Mouse (Mus musculus) brain, adult 2 months (tissue): ENCODE results near the gene Tnfsf13.
"Not testable (repeated sequence)": the region's sequence is repeated elsewhere in the genome, so short reads cannot be mapped to it uniquely, and the experiment has no call there.

Experiments used
- DNase-seq: peaks from one replicate; pipeline ENCODE4 v3.0.0; 2011; ENCODE audit warnings: low read depth, low spot score

Gene Tnfsf13

DNA sequence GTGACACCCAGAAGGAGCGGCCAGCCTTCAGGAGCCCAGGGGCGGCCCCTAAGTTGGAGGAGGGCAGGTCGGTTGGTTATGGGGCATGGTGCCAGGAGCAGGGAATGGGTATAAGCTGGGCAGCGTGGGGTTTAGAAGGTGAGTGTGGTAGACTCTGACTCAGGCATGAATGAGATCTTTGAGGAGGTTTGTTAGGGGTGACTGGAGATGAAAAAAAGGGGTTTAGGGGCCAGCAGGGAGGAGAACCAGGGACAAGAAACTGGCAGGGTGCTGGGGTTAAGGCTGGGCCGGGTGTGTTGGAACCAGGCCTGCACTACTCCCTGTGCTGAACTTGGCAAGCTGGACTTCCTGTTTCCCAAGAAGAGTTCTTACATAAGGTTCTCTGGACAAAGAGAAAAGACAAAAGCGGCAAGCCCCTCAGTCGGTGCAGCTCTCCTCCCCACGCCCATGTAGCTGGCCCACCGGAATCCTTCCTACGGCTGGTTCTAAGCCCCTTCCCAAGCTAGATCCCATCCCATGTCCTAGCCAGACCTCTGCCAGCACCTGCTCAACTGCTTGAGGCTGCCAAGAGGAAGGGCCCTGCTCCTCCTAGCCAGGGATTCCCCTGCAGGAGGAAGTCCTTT lies at the start of gene Tnfsf13:
Tnfsf13 (minus strand) TSS at position 259 of the 623 bp plus-strand sequence.
- peak; percentile 93 for DNase-seq

- DNase-seq = not testable (repeated sequence)
Measured at GRCm38 (mm10) chr11:69731408-69731807, 45.8 kb upstream of the Tnfsf13 start.

DNA sequence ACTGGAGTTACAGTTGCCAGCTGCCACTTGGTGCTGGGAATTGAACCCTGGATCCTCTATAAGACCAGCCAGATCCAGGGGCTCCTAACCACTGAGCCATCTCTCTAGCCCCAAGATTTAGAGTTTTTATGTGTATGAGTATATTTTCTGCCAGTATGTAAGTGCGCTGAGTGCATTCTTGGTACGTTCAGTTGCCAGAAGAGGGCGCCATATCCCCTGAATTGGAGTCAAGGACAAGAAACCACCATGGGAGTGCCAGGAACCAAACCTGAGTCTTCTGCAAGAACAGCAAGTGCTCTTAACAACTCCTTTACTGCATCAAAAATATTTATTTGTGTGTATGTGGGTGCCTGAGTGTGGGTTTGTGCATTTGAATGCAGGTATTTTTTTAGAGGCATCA lies 43.5 kb upstream of the Tnfsf13 start:
- DNase-seq = peak; percentile 77

DNA sequence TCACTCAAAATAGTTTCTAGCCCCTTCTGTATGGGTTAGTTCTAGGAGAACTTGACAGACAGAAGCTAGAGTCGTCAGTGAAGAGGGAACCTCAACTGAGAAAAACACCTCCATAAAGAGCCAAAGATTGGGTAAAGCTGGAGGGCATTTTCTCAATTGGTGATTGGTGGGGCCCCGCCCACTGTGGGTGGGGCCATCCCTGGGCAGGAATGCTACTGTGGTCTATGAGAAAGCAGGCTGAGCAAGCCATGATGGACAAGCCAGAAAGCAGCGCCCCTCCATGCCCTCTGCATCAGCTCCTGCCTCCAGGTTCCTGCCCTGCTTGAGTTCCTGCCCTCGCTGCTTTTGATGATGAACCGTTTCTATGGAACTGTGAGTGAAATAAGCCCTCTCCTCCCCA lies 40.4 kb upstream of the Tnfsf13 start:
- no peak for DNase-seq

DNA sequence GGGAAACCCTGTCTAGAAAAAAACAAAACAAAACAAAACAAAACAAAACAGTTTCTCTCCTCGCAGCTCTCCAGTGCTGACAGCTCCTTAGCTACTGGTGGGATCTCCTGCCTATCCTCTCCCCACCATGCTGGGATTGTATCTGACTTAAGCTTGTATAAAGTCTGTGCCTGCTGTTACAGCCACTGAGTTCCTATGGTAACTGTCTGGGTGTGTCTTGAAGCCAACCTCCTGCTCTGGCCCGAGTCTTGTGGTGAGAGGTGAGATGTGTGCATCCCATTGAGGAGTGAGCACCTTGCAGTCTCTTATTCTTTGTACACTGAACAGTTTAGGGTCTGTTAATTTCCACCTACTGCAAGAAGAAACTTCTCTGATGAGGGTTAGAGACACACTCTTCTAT lies 37.5 kb upstream of the Tnfsf13 start:
- no peak for DNase-seq

DNA sequence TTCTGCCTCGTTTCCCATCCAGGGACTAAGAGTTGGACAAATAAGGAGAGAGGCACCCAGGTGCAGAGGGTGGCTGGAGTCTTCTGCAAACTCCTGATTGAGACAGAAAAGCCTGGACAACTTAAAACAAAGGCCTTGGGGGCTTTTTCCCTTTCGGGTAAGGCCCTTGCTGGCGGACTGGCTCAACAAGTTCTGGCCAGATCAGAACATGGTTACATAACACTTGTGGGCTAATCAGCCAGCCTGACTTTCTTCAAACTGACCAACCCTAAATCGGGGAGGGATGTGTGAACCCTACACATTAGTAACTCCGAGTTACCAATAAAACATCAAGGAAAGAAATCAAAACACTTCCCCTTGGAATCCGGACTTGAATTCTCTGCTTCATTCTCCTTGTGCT lies 35.3 kb upstream of the Tnfsf13 start:
- no peak for DNase-seq

DNA sequence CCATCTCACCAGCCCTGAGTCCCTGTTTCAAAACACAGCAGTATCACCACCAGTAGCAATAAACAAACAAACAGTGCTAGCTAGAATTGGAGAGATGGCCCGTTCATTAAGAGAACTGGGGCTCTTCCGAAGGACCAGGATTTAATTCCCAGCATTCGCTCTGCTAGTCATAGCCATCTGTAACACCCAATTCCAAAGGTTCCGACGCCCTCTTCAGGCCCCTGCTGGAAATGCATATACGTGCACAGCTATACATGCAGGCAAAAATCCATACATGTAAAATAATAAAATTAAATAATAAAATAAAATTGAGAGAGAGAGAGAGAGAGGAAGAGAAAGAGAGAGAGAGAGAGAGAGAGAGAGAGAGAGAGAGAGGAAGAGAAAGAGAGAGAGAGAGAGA lies 33.8 kb upstream of the Tnfsf13 start:
- DNase-seq = no peak

DNA sequence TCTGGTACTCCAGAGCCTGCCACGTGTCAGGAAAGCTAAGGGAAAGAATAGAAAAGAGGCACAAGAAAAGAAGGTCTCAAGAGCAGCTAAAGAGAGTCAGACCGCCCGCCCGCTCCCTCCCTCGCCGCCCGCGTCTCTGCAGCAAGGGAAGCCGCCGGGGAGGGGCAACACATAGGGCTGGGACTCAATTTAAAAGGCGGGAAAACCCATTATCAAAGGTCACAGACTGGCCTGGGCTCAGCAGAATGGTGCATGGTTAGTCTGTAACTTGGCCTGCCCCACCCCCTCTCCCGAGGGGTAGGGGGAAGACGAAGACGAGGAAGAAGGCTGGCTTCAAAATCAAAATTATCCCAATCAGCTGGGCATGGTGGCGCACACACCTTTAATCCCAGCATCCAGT lies 33.1 kb upstream of the Tnfsf13 start:
- DNase-seq = no peak

DNA sequence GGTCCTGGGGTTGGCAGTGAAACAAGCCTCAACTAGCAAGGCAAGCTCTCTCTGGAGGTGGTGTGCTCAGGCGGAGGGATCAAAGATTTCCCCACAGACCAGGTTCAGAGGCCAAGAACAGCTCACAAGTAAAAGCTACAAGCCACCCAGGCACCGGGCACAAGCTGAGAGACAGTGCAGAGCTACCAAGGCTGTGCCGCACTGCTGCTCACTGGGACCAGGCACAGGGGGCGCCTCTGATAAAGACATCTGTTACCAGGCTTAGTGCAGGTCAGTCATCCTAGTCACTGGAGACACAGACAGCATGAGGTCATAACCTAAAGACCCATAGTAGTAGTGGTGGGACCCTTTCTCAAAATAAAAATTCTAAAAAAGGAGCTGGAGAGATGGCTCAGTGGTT lies 31.4 kb upstream of the Tnfsf13 start:
- no peak for DNase-seq

DNA sequence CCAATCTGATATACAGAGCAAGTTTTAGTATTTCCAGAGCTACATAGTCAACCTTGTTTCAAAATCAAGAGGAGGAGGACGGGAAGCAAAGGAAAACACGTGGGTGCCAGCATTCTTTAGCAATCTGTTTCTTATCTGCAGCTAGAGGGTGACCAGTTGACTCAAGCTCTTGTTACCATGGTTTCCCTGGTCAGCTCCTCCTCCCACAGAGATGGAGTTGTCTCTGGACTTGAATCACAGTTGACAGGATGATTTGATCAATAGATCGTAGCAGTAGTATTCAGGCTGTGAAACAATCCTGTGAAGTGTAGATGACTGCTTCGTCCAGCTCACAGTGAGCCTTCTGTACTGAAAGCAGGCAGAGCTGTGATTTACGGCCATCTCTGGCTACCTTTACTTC lies 30.3 kb upstream of the Tnfsf13 start:
- peak; percentile 53 for DNase-seq

DNA sequence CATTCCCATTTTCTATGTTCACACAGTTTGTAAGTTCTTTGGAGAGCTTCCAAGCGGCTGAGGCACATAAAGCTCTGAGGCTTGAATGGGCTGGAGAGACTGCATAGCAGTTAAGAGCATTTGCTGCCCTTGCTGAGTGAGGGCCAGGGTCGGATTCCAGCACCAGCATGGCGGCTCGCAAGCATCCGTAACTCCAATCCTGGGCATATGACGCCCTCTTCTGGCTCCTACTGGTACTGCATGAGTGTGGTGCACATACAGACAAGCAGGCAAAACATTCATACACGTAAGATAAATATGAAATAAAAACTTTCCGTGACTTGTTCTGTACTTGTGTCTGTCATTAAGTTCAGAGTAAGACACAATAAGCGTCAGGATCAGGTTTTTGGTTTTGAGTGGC lies 29.9 kb upstream of the Tnfsf13 start:
- no peak for DNase-seq

DNA sequence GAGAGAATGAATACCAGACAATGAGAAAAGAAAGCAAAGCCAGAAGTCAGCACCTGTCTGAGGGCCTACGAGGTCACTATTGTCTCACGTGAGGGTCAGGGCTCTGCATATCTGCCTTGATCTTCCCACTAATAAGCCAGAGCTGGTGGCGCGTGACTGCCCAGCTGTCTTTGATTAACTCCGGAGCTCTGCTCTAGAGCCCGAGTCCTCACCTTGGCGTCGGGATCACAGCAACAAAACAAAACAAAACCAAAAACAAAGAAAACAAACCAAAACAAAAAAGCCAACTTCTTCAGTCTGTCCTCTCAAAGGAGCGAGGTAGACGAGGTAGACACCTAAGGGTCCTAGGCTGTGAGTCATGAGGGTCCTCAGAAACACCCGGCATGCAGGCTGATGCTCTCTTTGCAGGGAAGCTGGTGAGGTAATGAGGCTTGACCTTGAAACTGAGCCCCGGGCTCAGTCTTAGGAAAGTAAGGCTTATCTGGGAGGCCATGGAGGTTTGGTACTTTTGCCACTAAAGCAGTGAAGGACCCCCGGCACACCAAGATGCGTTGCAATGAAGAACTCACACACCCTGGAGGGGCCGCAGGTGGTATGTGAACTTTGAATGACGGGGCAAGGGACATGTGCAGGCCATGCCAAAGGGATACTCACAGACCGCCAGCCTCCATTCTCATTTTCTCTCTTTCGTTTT lies 29.2 kb upstream of the Tnfsf13 start:
- DNase-seq = no peak

DNA sequence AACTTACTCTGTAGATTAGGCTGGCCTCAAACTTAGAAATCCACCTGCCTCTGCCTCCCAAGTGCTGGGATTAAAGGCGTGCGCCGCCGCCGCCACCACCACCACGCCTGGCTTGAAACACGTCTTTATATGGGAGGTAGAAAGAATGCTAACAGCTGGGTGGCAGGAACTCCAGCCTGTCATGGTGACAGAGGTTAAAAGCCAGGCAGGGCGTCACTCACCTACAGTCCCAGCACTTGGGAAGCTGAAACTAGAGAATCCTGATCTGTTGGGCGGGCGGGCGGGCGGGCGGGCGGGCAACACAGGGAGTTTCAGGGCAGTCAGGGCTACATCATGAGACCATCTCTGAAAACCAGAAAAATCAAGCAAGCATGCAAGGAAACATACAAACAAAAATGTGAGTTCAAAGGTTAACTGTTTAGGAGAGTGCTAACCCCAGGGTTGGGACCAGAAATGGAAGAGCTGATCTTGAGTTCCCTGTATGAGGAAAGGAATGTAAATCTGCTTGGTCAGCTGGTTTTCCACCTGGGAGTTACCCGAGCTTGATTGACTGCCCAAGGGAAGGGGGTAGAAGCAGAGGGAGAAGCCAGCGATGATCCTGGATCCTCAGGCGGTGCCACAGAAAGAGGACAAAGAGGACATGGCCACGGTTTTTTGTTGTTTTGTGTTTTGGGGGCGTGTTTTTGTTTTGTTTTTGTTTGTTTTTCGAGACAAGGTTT lies 27.5 kb upstream of the Tnfsf13 start:
- no peak for DNase-seq

- no peak for DNase-seq
Measured at GRCm38 (mm10) chr11:69711082-69711481, 25.5 kb upstream of the Tnfsf13 start.

DNA sequence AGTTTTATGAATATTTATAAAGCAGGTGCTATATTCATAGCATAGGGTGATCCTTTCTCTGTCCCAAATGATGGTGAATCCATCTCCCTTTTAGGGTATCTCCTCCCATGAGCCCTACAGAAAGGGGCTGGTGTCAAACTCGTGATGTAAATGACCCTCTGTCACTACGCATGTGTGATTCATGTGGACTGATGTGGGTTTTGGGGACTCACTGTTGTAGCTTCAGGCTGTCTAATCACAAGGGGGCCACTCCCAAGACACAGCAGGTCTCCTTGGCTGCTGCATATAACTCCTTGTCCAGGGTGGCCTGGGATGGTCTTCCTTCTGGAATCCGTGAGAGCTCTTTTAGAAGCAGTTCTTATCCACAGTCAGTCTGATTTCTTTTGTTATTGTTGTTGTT lies 24.9 kb upstream of the Tnfsf13 start:
- no peak for DNase-seq

GRCm38 (mm10) chr11:69709554-69710446 lies 24.2 kb upstream of the Tnfsf13 start:
- peak; percentile 62 for DNase-seq

GRCm38 (mm10) chr11:69708614-69709265 lies 23.2 kb upstream of the Tnfsf13 start:
- DNase-seq = peak; percentile 46

DNA sequence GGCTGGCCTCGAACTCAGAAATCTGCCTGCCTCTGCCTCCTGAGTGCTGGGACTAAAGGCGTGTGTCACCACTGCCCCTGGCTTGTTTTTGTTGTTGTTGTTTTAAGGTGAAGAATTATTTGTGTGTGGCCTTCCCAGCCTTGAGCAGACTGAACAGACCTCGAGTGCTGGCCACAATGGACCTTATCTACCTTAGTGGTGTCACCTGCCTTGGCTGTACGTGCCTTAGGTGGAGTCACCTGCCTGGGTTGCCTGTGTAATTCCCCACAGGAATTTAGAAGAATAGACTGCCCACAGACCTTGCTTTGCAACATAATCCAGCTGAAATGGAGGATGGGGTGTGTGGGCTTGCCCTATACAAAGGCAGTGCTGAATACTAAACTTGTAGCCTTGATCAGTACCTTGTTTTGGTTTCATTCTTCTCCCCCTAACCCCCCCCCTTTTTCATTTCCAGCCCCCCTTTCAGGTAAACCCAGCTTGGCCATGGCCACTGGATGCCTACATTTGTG lies 22.3 kb upstream of the Tnfsf13 start:
- DNase-seq = no peak

GRCm38 (mm10) chr11:69707480-69707847 lies 21.9 kb upstream of the Tnfsf13 start:
- DNase-seq = no peak

DNA sequence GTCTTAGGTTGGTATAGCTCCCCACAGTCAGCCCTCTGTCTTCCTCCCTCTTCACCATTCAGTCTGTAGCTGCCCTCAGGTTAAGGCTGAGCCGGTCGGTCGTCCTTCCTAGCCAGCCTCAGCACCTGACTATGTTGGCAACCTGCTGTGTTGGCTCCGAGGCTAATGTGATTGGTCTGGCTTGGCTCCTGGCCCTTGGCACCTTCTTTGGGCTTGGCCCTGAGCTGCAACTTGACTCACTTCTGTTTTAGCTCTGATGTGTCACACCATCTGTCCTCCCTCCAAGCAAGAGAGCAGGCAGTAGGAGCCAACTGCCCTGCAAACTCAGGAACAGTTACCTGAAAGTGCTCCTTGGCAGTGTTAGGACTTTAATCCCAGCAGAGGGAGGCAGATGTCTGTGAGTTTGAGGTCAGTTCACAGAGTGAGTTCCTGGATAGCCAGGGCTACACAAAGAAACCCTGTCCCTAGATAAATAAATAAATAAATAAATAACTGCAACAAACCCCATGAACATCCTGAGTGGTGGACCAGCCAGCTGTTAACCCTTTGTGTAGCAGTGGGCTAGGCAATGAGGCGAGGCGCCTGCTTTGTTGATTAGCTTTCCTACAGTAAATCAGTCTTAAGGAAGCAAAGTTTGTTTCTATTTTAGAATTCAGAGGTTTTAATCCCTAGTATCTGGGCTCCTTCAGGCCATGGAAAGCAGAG lies 21.3 kb upstream of the Tnfsf13 start:
- peak; percentile 98 for DNase-seq

GRCm38 (mm10) chr11:69704613-69705010 lies 19.0 kb upstream of the Tnfsf13 start:
- DNase-seq = no peak
